Mouse (Mus musculus) ovary, postnatal 10 days (tissue): ENCODE measurements at regions not wholly inside any gene's neighbourhood (a gene's known extent, or its start where the extent isn't known, plus 50 kb on each side); places are given as distances from the start of the nearest gene placed in this dataset.

Experiments used
- DNase-seq: peaks from one replicate; pipeline ENCODE4 v3.0.0; 2022; ENCODE audit warnings: low spot score

DNA sequence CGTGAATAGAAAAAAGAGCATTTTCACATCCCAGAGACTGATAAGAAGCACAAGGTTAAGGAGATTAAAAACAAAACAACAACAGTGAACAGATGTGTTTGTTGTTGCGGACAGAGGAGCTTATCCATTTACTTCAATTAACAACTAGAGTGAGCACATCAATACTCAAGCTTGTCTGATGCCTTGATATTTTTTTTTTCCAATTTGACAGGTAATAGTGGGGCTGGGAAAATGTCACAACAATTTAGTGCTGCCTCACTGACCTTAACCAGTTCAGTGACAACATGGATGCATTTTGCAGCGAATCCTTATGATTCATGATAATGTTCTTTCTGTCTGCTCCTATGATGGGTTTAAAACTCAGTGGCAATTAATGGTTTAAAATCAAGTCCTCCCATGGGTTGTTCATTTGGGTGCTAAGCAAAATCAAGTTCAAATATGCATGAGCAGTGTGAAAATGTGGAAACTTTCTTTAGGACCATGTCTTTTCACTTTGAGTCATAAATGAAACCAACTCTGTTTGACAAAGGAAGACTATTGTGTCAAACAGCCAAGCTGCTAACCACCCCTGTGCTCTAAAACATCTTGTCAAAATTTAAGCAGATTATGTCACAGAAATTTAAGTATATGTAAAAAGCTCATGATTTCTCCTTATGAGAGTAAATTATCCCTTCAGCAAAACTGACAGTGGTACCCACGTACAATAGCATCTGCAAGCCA lies 641.0 kb downstream of the Car8 start:
- DNase-seq = no peak

DNA sequence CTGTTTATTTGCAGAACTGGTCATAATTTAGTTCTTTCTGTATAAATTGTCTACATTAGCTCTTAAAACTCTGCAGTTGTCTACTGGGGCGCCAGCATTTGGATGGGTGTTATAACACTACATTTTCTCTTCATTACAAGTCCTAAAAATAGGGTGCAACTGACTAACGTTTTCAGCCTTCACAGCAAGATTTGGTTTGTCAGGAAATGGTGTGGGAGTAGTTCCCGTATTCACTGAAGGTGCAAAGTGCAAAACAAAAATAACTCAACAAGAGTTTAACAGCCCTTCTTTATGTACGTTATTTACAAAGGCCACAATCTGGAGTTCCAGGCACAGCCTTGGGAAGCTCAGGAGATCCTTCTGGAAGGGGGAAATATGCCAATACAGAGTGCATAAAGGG lies 642.7 kb downstream of the Car8 start:
- DNase-seq = no peak

DNA sequence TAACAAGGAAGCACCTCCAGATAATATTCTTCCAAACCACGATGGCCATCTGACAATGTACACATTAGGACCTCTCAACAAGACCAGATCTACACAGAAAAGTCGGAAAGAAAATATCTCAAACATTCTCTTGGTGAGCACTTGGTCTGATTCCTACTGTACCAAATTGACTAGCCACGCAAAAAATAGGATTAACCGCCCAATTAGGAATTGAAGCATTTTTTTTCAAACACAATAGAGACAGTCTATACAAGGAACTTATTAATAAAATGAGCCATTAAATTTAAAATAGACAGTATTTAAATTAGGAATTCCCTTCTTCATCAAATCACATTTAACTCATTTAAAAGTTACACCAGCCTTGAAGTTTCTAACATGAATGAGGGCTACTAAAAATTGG lies 655.0 kb downstream of the Car8 start:
- no peak for DNase-seq

DNA sequence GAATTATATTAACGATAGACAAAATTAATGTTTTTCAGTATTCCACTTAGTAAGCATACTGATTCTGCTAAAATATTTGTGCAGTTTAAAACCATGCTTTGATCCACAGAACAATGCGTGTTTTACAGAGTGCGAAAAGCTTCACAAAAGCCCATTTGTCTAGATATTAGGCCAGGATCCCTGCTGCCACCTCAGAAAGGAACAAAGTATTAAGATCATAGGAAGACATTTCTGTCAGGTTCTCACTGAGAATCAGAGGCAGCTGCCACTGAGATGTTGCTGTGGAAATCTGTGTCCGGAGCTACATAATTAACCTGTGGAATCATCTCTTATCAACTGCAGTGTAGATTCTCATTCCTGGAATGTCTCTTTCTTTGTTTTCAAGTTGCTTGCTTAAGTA lies 656.9 kb downstream of the Car8 start:
- DNase-seq = no peak

DNA sequence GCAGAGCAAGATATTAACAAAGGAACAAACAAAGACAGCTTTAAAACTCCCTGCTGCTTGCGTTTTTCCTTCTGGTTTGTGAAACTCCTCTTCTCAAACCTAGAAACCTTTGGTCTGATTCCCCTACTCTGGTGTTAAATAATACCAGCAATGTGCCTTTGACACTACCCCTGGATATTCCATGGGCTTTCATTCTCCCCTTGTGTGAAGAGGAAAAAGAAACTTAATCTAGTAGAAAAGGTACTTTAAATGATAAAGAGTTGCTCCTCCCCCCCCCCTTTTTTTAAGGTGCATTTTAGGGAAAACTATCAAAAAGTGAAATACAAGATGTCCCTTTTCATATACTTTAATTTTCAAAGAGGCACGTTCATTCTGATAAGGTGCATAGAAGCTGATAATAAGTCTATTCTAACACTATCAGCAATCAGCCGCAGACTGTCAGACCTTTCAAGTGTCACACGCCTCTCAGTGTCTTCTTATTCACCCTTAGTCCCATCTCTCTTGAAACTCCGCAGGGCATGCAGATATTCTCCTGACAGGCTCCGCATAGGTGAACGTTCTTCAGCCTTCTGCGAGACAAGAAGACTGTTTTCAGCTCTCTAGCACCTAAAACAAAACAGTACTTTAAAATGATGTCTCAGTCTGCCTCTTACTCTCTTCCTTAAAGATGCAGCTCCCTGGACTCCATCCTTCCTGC lies 657.5 kb downstream of the Car8 start:
- no peak for DNase-seq

DNA sequence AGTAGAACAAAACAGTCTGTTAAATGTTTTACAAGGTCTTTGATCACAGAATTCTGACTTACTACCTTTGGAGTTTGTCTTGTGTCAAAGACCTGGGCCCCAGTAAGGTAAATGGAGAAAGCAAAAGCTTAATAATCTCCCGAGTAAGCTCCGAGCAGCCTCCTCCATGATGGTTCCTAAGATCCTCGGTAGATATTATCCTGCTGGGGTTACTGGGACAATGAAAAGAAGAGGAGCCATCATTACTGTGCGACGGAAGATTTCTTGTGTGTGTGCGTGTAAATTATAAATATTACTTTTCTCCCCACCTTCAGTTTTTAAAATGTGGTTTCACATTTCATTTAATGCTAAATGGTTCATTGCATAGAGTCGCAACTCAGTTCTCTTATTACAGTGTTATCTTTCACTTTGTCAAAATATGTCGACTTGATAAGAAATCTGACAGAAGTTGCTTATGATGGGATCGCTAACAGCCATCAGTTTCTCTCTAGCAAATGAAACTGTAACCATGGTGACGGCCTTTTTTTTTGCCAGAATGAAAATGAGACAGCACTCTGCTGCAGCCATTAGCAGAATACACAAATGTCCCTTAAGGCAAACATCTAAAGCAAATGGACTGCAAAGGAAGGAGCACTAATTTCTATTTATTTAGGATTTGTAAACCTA lies 658.2 kb downstream of the Car8 start:
- DNase-seq = no peak

DNA sequence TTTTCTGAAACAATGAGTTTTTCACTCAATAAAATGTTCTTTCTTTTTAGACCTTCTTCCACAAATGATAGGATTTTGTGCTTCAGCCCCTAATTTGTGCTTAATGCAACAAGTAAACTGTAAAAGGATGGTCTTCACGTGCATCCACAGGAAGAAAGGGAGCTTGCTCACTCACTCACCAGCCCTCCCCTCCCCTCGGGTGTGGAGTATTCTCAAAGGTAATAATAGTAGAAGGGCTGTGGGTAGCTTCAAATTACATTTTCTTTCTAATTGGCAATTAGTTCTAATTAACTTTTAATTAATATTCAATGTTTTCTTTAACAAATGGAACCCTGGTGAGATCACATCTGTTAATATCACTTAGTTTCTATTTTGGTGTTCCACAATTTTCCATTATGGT lies 664.8 kb downstream of the Car8 start:
- no peak for DNase-seq

DNA sequence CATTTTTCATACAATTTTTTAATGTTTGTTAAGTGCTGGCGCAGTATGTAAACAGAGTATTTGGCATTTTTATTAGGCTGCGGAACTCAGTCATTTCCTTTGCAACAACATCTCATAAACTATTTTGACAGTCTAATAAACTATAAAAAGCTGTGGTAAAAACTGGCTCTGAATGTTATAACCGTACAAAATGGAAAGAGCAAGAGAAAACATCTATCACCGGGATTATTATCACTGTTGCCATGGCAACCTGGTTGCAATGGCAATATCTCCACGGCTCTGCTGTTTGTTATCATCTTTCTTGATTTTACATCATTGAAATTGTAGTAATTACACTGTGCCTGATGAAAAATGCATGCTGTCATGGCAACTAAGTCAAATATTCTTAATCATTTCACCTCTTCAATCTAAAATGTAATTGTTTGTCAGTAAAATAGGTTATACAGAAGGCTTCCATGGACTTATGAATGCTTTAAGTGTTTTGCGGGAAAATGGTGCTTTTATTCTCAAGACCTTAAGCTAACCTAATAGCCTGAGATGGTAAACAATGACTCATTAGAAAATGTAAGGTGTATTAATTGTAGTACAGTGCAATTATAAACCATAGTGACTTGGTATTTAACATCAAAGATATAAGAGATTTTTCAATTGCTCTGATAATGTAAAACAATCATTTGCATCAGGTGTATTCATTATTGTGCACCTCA lies 671.0 kb downstream of the Car8 start:
- no peak for DNase-seq

DNA sequence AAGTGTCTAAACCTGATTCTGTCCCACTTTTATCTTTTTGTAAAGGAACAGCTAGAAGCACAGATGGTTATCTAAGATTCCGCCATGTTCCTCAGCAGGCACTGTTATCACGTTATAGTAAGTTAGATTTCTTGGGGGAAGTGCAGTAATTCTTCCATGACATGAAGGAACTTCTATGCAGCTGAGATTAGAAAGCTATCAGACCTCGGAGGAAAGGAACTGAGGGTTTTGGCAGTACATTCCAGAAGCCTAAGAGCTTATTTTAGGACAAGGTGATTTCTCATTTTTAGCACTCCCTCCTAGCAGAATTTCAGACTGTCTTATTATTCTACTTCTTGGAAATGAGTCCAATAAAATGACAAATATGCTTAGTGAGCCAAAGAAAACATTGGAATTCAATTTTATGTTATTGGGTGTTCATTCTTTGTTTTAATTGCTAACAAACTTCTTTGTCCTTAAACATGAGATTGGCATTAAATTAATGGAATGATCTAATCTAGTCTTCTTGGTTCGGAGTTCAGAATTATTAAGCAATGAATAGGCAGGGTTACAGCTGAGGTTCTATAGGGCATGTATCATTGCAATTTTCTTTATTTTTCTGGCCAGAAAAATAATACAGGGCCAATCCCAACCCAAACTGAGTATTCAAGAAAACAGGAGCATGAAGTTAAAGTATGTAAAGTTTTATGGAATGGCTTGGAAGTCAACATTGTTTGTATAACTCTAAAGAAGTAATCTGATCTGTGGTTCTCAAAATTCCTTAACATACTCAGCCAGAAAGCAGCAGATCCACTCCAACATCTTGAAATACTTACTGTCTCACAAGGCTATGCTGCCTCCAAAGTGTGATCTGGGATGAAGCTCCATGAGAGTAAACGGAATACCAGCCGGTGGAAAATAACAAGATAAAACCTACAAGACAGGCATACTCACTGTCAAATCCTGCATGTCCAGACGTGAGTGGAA lies 678.7 kb downstream of the Car8 start:
- DNase-seq = no peak

DNA sequence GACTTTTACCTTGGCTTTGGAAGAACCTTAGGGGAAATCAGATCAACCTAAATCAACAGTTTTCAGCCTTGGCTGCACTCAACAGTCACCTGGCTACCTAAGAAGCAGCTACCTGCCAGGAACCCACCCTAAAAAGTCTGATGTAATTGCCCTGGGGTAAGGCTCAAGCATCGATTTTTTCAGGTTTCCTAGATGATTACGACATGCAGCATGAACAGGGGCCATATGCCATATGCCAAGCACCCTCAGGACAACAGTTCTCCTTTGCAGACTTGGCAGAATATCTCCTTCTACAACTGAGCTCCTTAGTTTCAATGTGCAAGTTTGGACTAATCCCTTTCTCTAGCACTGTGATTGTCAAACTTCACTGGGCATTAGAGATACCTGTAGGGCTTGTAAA lies 680.1 kb downstream of the Car8 start:
- no peak for DNase-seq

DNA sequence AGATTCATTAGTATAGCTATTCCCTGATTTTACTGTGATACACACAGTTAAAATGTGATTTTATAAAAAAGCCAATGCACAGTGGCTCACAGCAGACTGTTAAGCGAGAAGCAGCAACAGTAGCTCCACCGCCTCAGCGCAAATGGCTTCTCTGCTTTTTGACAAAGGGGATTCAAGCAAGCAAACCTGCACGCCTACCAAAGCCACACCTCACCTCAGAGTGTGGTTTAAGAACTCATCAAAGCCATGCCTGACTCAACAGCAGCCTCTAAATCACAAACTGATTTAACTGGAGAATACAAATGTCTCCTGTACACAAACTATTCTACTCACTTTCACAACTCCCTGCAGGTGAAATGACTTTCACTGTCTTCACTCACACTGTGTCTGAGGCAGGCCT lies 704.5 kb downstream of the Car8 start:
- DNase-seq = no peak

DNA sequence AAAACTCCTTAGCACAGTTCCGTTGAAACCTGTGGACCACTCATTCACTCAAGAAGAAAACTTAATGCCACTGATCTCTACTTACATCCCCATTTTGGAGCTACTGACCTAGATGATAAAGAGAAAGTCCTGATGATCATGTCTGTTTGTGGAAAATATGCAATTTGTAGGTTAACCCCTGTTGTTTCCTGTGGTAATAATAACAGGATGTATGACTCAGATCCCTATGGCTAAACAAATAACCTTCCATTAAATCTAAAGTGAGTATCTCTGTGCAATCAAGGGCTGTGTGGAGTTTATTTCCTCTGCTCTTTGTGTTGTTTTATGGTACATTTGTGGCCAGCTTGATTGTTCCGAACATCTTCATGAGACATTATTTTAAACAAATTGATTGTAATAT lies 711.1 kb downstream of the Car8 start:
- no peak for DNase-seq

DNA sequence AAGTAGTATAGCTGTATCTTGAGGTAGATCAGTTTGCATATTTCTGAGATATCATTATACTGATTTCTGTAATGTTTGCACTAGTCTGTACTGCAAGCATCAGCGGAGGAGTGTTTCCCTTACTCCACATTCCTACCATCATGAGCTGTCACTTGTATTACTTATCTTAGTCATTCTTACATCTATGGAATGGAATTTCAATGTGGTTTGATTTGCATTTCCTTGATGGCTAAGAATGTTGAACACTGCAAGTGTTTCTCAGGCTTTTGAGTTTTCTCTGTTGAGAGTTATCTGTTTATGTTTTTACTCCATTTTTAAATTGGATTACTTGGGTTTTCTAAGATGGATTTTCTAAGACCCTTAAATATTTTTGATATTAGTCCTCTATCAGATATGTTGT lies 725.8 kb downstream of the Car8 start:
- no peak for DNase-seq

DNA sequence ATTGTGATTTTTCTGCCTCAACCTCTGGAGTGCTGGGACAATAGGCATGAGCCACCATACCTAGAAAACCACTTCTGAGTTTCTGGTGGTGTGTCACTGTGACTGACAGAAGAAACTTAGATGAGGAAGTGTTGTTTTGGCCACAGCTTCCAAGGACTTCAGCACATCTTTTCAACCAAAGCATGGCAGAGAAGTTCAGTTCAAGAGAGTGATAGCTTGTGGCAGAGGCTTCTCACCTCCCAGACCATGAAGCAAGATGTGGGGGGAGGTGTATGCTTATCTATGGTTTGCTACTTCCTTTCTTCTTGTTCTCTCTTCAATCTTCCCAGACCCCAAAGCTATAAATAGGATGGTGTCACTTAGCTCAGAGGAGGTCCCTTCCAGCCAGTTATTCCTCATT lies 753.3 kb downstream of the Car8 start:
- DNase-seq = no peak

DNA sequence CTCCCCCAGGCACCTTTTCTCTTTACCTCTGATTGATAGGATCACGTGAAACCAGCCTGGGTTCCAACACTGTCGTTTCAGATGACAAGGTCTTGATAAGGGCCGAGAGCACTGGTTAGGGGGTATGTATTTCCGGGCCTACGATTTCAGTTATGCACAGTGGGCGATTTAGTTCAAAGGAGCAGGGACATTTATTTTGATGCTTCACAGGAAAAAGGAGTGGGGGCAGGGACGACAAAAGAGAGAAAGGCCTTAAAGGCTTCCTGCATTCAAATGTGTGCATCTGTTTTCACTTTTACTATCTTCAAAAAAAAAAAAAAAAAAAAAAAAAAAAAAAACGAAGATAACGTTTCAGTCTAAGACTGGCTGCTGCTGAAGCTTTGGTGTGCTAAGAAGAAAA lies 783.7 kb downstream of the Car8 start:
- no peak for DNase-seq

DNA sequence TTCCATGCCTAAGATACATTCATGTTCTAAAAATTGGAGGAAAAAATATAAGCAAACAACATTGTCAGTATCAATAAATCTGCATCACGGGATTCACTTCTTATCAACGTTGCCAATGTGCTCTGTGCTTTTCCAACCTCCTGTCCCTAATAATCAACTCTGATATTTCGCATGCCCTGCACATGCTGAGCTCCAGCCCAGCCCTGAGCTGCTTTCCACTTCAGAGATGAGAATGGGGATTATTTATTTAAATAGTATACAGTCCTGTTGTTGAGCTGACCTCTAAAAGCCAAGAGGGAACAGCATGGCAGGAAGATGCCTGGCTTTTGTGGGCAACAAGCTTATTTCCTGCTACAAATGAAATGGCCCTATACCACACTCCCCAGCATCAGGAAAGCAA lies 786.2 kb downstream of the Car8 start:
- no peak for DNase-seq

DNA sequence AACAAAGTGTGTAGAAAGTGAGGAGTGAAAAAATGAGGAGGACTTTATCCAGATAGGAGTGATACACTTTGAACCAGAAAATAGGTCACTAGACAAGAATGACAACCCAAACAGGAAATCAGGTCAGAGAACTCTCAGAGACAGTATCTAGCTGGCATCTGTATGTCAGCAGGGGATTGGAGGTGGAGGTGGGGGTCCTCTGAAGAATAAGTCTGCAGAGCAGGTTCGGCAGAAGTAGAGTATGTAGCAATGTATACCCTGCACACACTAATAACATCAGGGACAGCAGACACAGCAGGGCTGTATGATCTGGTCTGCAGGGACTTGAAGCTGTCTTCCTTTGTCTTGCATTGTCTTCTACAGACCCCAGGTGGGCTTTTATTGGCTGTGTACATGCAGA lies 787.9 kb downstream of the Car8 start:
- no peak for DNase-seq

DNA sequence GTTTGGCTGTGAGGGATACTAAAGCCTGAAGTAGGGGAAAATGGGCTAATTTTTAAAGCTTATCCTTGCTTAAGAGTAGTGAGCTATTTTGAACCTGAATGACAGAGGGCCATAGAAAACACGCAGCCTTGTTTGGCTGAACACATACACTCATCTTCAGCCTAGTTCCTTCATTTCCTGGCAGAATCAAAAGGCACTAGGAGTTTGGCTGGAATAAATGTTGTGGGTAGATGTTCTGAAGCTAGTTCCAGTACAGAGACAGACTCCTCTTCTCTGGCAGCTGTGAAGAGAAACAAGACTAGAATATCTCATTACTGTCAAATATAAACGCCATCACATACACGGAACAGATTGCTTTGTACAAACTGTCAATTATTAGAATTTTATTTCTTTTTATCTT lies 809.5 kb downstream of the Car8 start:
- DNase-seq = no peak

DNA sequence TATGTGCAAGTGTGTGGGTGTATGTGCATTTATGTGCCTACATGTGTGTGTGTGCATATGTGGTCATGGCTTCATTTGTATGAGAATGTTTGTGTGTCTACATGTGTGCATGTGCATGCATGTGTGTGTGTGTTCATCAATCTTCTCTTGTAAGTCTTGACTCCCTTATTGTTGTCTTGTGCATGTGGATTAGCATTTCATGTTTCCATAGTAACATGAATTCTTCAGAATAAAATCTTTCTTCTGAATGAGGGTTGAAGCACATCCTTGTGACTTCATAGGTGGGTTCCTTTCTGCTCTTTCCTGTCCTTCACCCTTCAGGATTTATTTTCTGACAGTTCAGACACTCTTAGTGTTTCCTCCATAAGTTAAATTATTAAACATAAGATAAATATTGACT lies 814.8 kb downstream of the Car8 start:
- DNase-seq = no peak

DNA sequence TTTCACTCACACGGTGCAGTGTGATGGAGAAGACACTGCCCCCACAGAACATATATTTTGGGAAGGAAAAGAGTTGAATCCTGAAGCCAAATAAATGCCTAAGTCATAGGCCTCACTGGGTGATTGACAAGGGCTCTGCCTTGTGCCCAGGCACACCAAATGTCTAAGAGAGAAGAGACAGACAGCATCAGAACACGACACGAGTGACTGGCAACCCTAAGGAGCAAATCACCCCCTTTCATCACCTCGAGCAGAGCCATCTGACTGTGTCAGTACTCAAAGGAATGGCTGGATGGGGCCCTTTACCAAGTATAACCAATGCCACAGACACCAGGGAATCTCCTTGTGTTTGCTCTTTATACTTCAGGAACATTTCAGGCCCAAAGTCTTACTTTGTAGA lies 815.6 kb downstream of the Car8 start:
- no peak for DNase-seq

DNA sequence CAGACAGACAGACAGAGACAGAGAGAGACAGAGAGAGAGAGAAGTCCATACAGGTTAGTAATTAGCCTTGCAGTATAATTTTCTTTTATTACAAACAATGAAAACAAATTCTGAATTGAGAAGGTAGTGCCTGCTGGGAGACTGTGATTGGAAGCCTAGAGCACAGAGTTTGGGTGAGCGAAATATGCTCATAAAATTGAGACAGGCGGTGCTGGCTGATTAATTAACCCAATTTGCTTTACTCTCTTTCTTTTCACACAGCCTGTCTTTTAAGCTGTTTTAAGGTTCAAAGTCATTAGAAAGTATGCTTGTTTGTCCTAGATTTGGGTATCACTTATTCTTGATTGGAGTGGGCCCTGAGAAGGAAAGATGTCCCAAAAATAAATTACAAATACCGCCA lies 816.1 kb downstream of the Car8 start:
- no peak for DNase-seq

DNA sequence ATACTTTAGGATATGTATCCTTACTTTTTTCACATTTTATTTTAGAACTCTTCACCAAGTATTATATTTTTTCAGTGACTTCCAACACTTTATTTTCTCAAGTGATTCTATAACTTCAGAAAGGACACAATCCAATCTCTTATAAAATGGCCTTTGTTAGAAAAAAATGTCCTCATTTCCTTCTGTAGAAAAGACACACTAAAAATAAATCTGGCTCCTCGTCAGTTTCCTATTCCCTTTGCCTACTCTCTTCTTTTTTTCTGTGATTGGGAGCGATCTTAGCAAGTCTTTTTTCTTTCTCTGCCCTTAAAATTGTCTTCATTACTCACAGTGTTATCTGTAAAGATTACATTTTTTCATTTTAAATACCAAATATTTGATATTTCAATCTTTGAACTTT lies 824.5 kb downstream of the Car8 start:
- no peak for DNase-seq
